ENCODE assay signal across 23 mouse cellular contexts in genomic region chr4:143154571-143154970, GRCm38 (mm10). TPM values are rescaled to one million over a fixed set of nuclear protein-coding genes. Genes with fewer than 3 reads are reported as not detected.
DNase-seq lines count a peak whose midpoint lies in the region; ATAC-seq and TF ChIP-seq lines count a peak whose summit lies in the region.
"Had no signal": no experiment of that assay in that cellular context is flagged by ENCODE, and none has a peak within 500 bp of the region (broad histone marks: within the 10 kb centered on the region; RNA-seq: fewer than 3 reads in every experiment).

No protein-coding gene starts in this region.

- no peak overlapping the region for H3K27ac ChIP-seq in heart, embryonic 13.5 days (replicated peaks)
- H3K27ac ChIP-seq in liver, postnatal 0 days (ENCODE audit: low read depth) = peak overlapping the region; percentile 29; the same call in 1 of the 2 replicates
- H3K27ac ChIP-seq in liver, embryonic 12.5 days = no peak overlapping the region
- H3K27ac ChIP-seq in bone marrow macrophage, adult 2 months (ENCODE audit: insufficient read depth, low read depth, low read length) = 0 out of 2 replicates have a peak overlapping the region, but pooled peaks have one; percentile 20
- H3K27ac ChIP-seq in lung, postnatal 0 days (ENCODE audit: low read length) = no peak overlapping the region
- H3K27ac ChIP-seq in hindbrain, embryonic 12.5 days = no peak overlapping the region
- H3K27ac ChIP-seq: embryonic facial prominence, embryonic 15.5 days; forebrain, embryonic 10.5 days; heart, adult 2 months; hindbrain, embryonic 13.5 days; hindbrain, postnatal 0 days; intestine, embryonic 15.5 days had no signal

- ATAC-seq in heart, embryonic 13.5 days (ENCODE audit: extremely low read depth, insufficient number of reproducible peaks, low FRiP score, low TSS enrichment) = no peak
- no peak for ATAC-seq in liver, postnatal 0 days
- ATAC-seq in liver, embryonic 12.5 days = no peak
- ATAC-seq in lung, postnatal 0 days = no peak
- no peak for ATAC-seq in hindbrain, embryonic 12.5 days (ENCODE audit: low FRiP score)
- ATAC-seq: forebrain, embryonic 14.5 days; hindbrain, postnatal 0 days; intestine, embryonic 15.5 days had no signal

- no peak for TF ChIP-seq CTCF in liver, postnatal 0 days (IDR thresholded peaks at IDR 0.05; ENCODE audit: low read depth)
- no peak for TF ChIP-seq CTCF in bone marrow macrophage, adult 2 months (IDR thresholded peaks at IDR 0.05; ENCODE audit: low read depth, low read length)
- TF ChIP-seq CTCF in lung, postnatal 0 days (IDR thresholded peaks at IDR 0.05) = no peak

- TF ChIP-seq EP300 in liver, postnatal 0 days (IDR thresholded peaks at IDR 0.05; ENCODE audit: low read depth) = no peak
- no peak for TF ChIP-seq EP300 in lung, postnatal 0 days (IDR thresholded peaks at IDR 0.05)

- H3K4me3 ChIP-seq in heart, embryonic 13.5 days = no peak overlapping the region
- H3K4me3 ChIP-seq in liver, postnatal 0 days (ENCODE audit: low read depth, low read length) = no peak overlapping the region
- no peak overlapping the region for H3K4me3 ChIP-seq in liver, embryonic 12.5 days
- H3K4me3 ChIP-seq in bone marrow macrophage, adult 2 months (ENCODE audit: insufficient read depth, low read length) = no peak overlapping the region
- H3K4me3 ChIP-seq in lung, postnatal 0 days (ENCODE audit: low read depth, low read length) = no peak overlapping the region
- no peak overlapping the region for H3K4me3 ChIP-seq in hindbrain, embryonic 12.5 days
- H3K4me3 ChIP-seq: embryonic facial prominence, embryonic 15.5 days; erythroblast, embryonic 14.5 days; forebrain, embryonic 10.5 days; heart, adult 2 months; heart, embryonic 12.5 days; hindbrain, embryonic 13.5 days; intestine, embryonic 15.5 days had no signal

- TF ChIP-seq POLR2A in bone marrow macrophage, adult 2 months (IDR thresholded peaks at IDR 0.05; ENCODE audit: borderline replicate concordance, low read depth, low read length) = no peak

- H3K27me3 ChIP-seq in heart, embryonic 13.5 days (replicated peaks) = no peaks in the 10 kb centered on the region
- H3K27me3 ChIP-seq in liver, postnatal 0 days (ENCODE audit: insufficient read depth, low read length) = no peaks in the 10 kb centered on the region
- no peaks in the 10 kb centered on the region for H3K27me3 ChIP-seq in liver, embryonic 12.5 days (replicated peaks)
- no peaks in the 10 kb centered on the region for H3K27me3 ChIP-seq in lung, postnatal 0 days (replicated peaks; ENCODE audit: insufficient read depth, low read length)
- H3K27me3 ChIP-seq in hindbrain, embryonic 12.5 days = no peaks in the 10 kb centered on the region
- H3K27me3 ChIP-seq: embryonic facial prominence, embryonic 15.5 days; heart, embryonic 12.5 days; hindbrain, embryonic 13.5 days; intestine, embryonic 15.5 days had no signal

- no peak for DNase-seq in heart, postnatal 4 days
- DNase-seq in liver, postnatal 0 days = no peak
- peak; percentile 60 for DNase-seq in CD4-positive, CD25-positive, alpha-beta regulatory T cell, adult 2 months (ENCODE audit: low read depth, low spot score)
- DNase-seq in lung, postnatal 0 days (ENCODE audit: low spot score) = no peak
- DNase-seq: adrenal gland, adult 2 months; adrenal gland, postnatal 25 days; cerebellum, adult 2 months; cerebellum, postnatal 10 days; embryo, embryonic 11 days; heart, adult 2 months; heart, postnatal 36 days had no signal

- H3K4me2 ChIP-seq in heart, embryonic 13.5 days = no peak overlapping the region
- H3K4me2 ChIP-seq in liver, postnatal 0 days (ENCODE audit: low read depth, low read length) = no peak overlapping the region
- H3K4me2 ChIP-seq in liver, embryonic 12.5 days = no peak overlapping the region
- H3K4me2 ChIP-seq in lung, postnatal 0 days (replicated peaks; ENCODE audit: low read depth, low read length) = no peak overlapping the region
- H3K4me2 ChIP-seq in hindbrain, embryonic 12.5 days (replicated peaks) = no peak overlapping the region
- H3K4me2 ChIP-seq: embryonic facial prominence, embryonic 15.5 days; heart, embryonic 12.5 days; hindbrain, embryonic 13.5 days; intestine, embryonic 15.5 days had no signal

- WGBS in heart, embryonic 13.5 days = 63% methylated on average over 6 of the region's 6 CpGs
- 60% methylated on average over 6 of the region's 6 CpGs for WGBS in liver, postnatal 0 days (ENCODE audit: insufficient replicate concordance)
- 79% methylated on average over 6 of the region's 6 CpGs for WGBS in liver, embryonic 12.5 days (ENCODE audit: insufficient replicate concordance)
- WGBS in lung, postnatal 0 days = 44% methylated on average over 6 of the region's 6 CpGs
- 79% methylated on average over 6 of the region's 6 CpGs for WGBS in hindbrain, embryonic 12.5 days

- no peaks in the 10 kb centered on the region for H3K9me3 ChIP-seq in heart, embryonic 13.5 days
- H3K9me3 ChIP-seq in liver, postnatal 0 days (ENCODE audit: low read length) = no peaks in the 10 kb centered on the region
- no peaks in the 10 kb centered on the region for H3K9me3 ChIP-seq in liver, embryonic 12.5 days (replicated peaks)
- no peaks in the 10 kb centered on the region for H3K9me3 ChIP-seq in lung, postnatal 0 days (ENCODE audit: low read length)
- no peaks in the 10 kb centered on the region for H3K9me3 ChIP-seq in hindbrain, embryonic 12.5 days (replicated peaks)
- H3K9me3 ChIP-seq: embryonic facial prominence, embryonic 15.5 days; forebrain, embryonic 10.5 days; heart, embryonic 12.5 days; hindbrain, embryonic 13.5 days; intestine, embryonic 15.5 days had no signal

- 0 out of 2 replicates have a peak overlapping the region, but pooled peaks have one; percentile 3 for H3K9ac ChIP-seq in heart, embryonic 13.5 days
- no peak overlapping the region for H3K9ac ChIP-seq in liver, postnatal 0 days (replicated peaks)
- H3K9ac ChIP-seq in liver, embryonic 12.5 days = no peak overlapping the region
- H3K9ac ChIP-seq in lung, postnatal 0 days (replicated peaks; ENCODE audit: low read depth) = no peak overlapping the region
- H3K9ac ChIP-seq in hindbrain, embryonic 12.5 days = no peak overlapping the region
- H3K9ac ChIP-seq: embryonic facial prominence, embryonic 15.5 days; heart, embryonic 12.5 days; hindbrain, embryonic 13.5 days; intestine, embryonic 15.5 days had no signal

- 0 out of 2 replicates have a peak, but pooled peaks cover 5% of the 10 kb centered on the region for H3K36me3 ChIP-seq in heart, embryonic 13.5 days
- H3K36me3 ChIP-seq in liver, postnatal 0 days (replicated peaks; ENCODE audit: insufficient read depth, low read length) = 0 out of 2 replicates have a peak, but pooled peaks cover 3% of the 10 kb centered on the region
- peaks cover 19% of the 10 kb centered on the region for H3K36me3 ChIP-seq in liver, embryonic 12.5 days
- no peaks in the 10 kb centered on the region for H3K36me3 ChIP-seq in lung, postnatal 0 days (ENCODE audit: insufficient read depth, low read length)
- H3K36me3 ChIP-seq in hindbrain, embryonic 12.5 days = no peaks in the 10 kb centered on the region
- H3K36me3 ChIP-seq: heart, embryonic 12.5 days; intestine, embryonic 15.5 days had no signal

- H3K4me1 ChIP-seq in heart, embryonic 13.5 days = peaks cover 79% of the 10 kb centered on the region
- peaks cover 44% of the 10 kb centered on the region for H3K4me1 ChIP-seq in liver, postnatal 0 days (ENCODE audit: insufficient read depth)
- H3K4me1 ChIP-seq in liver, embryonic 12.5 days = peaks cover 56% of the 10 kb centered on the region
- peaks cover 47% of the 10 kb centered on the region for H3K4me1 ChIP-seq in bone marrow macrophage, adult 2 months (ENCODE audit: control insufficient read depth, insufficient read depth, low read length)
- H3K4me1 ChIP-seq in lung, postnatal 0 days (ENCODE audit: insufficient read depth, low read depth, low read length) = peaks cover 11% of the 10 kb centered on the region; the same call in 1 of the 2 replicates
- peaks cover 27% of the 10 kb centered on the region for H3K4me1 ChIP-seq in hindbrain, embryonic 12.5 days

RNA-seq across cellular contexts. Expression of gene Prdm2, which starts 58.2 kb away (rescaled TPM):
- polyA plus RNA-seq in heart, embryonic 13.5 days (2015; fragmentation: Nextera tagmentation; extraction: Ambion mirVana) = 7.0 and 7.5 TPM in 2 replicates
- 10 to 100 TPM; 23.1 to 23.5 TPM for total RNA-seq in heart, postnatal 4 days (2021)
- 2.6 and 4.1 TPM in 2 replicates for polyA plus RNA-seq in liver, postnatal 0 days (2015; fragmentation: Nextera tagmentation; extraction: Ambion mirVana)
- polyA plus RNA-seq in liver, embryonic 12.5 days (2016; fragmentation: Nextera tagmentation; extraction: Ambion mirVana) = 5.2 and 6.2 TPM in 2 replicates
- polyA plus RNA-seq in bone marrow macrophage, adult 2 months (2012; ENCODE audit: insufficient read depth, insufficient read length, missing spikeins) = 25.1 and 25.9 TPM in 2 replicates
- 7.9 and 8.4 TPM in 2 replicates for polyA plus RNA-seq in lung, postnatal 0 days (2015; fragmentation: Nextera tagmentation; extraction: Ambion mirVana)
- 20.2 and 22.3 TPM in 2 replicates for polyA plus RNA-seq in hindbrain, embryonic 12.5 days (2016; fragmentation: Nextera tagmentation; extraction: Ambion mirVana)

Comparison
In these comparisons a context has a peak if more than half of its experiments do, and no peak if none do; other contexts are left out.
1. H3K27ac ChIP-seq: peak in liver, postnatal 0 days (single experiment) and bone marrow macrophage, adult 2 months (single experiment); none in heart, embryonic 13.5 days (single experiment), liver, embryonic 12.5 days (single experiment), lung, postnatal 0 days (single experiment) and hindbrain, embryonic 12.5 days (single experiment).